Mouse (Mus musculus): ENCODE measurements around the gene 4632433K11Rik.

DNA sequence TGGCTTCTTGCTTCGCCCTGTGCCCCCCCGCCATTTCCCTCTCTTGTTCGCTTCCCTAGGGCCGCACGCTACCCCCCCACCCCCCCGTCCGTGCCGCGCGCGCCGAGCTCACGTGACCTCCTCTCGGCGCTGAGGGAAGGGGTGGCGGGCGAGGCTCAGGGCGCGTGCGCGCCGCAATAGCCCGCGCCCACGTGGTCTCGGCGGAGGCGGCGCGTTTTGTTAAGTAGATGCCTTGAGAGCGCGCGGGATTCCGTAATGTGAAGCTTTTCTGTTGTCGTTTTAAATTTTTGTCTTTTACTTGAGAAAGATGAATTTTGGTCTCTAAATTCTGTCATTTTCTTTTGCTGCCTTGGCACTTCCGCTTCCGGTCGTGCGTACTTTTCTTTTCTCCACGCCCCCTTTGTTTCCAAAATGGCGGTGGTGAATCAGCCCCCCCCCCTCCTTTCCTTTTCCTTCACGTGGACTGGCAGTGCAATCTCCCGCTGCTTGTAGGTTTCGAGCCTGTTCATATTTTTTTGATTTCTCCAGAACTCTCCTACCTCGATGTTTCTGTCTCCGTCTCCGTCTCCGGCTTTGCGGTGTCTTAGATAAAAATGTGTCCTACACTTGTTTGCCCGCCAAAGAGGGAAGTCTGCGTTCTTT is 28.6 kb downstream of the 4632433K11Rik start:
- TF ChIP-seq MXI1 (IDR thresholded peaks at IDR 0.05; ENCODE audit: low read depth, low read length) (peak; percentile 96), POLR2AphosphoS2 (IDR thresholded peaks at IDR 0.05; ENCODE audit: low read length) (no peak; the same call in 1 of the 2 replicates), CTCF (IDR thresholded peaks at IDR 0.05 in 2 of 3, conservative IDR thresholded peaks at IDR 0.05 in 1 of 3; ENCODE audit: control insufficient read depth in 1 of 3, insufficient read depth in 1 of 3, low read depth in 2 of 3, low read length in 3 of 3, poor library complexity in 1 of 3, severe bottlenecking in 1 of 3) (no peak), USF1 (IDR thresholded peaks at IDR 0.05; ENCODE audit: low read depth, low read length) (peak; percentile 93), GABPA (IDR thresholded peaks at IDR 0.05; ENCODE audit: low read depth, low read length) (no peak), UBTF (IDR thresholded peaks at IDR 0.05; ENCODE audit: borderline replicate concordance, insufficient read depth, low read depth, low read length) (no peak), POLR2A (IDR thresholded peaks at IDR 0.05; ENCODE audit: control insufficient read depth in 1 of 2, insufficient read depth in 1 of 2, low read depth in 1 of 2, low read length in 2 of 2, poor library complexity in 1 of 2) (peak in 1 of 2 experiments; percentile 50; a peak in 1 of 4 replicates), KAT2A (conservative IDR thresholded peaks at IDR 0.05; ENCODE audit: low read depth, low read length) (peak; percentile 42; the same call in 1 of the 2 replicates), SIN3A (IDR thresholded peaks at IDR 0.05; ENCODE audit: low read length) (peak; percentile 84), EP300 (IDR thresholded peaks at IDR 0.05; ENCODE audit: low read depth in 1 of 2, low read length in 2 of 2) (peak in 1 of 2 experiments; percentile 20; a peak in 1 of 4 replicates), USF2 (IDR thresholded peaks at IDR 0.05; ENCODE audit: borderline replicate concordance in 1 of 2, insufficient read depth in 1 of 2, low read depth in 1 of 2, low read length in 2 of 2) (peak in 1 of 2 experiments; percentile 68; a peak in 1 of 4 replicates), TCF12 (IDR thresholded peaks at IDR 0.05; ENCODE audit: low read depth, low read length) (peak; percentile 50; the same call in 1 of the 2 replicates)
